Mouse (Mus musculus) urinary bladder, postnatal 36 days (tissue): ENCODE measurements at regions not wholly inside any gene's neighbourhood (a gene's known extent, or its start where the extent isn't known, plus 50 kb on each side); places are given as distances from the start of the nearest gene placed in this dataset.
A peak's percentile ranks its signal among the peaks of the same experiment; 100 is the strongest.

Source experiments
- DNase-seq, 2 experiments: peaks; one replicate each; pipeline ENCODE4 v3.0.0; 2022; ENCODE audit warnings: low spot score in 2 of 2, mixed read lengths in 1 of 2

DNA sequence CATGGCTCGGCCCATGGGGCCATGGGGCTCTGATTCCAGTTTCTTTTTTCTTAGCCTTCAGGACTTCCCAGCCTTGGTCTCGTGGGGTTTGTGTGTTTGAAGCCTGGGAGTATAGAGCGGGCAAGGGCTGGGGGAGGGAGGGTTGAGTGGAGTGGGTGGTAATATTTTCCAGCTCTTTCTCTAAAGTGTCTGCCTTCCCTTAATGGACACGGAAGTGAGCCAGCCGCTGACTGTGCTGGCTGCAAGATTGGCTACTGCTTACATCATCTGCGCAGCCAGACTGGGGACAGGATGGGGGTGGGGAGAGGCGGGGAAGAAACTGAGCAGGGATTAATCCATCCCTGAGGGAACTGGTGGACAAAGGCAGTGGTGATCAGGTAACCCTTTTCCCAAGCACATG lies 52.3 kb downstream of the Tnp1 start:
- peak in 1 of 2 experiments; percentile 14 for DNase-seq

DNA sequence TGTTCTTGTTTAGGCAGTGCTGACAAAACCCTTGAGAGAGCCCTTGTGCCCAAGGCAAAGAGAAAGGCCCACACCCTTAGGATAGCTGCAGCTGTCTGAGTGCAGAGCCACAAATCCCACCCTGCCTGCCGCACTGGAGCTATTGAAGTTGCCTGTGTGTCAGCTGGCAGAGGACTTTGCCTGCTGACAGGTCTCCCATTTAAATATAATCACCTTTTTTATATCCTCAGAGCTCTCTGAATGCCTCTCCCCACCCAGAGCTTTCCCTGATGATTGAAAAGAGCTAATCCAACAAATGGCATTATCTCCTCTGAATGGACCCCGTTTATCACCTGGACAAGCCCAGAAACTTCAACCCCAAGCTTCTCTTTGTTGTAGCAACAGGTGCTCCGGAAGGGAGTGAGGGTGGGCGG lies 55.5 kb downstream of the Tnp1 start:
- DNase-seq, result no peak

- DNase-seq, result no peak
Measured at GRCm38 (mm10) chr1:72955387-72955786, 60.3 kb downstream of the Tnp1 start.

DNA sequence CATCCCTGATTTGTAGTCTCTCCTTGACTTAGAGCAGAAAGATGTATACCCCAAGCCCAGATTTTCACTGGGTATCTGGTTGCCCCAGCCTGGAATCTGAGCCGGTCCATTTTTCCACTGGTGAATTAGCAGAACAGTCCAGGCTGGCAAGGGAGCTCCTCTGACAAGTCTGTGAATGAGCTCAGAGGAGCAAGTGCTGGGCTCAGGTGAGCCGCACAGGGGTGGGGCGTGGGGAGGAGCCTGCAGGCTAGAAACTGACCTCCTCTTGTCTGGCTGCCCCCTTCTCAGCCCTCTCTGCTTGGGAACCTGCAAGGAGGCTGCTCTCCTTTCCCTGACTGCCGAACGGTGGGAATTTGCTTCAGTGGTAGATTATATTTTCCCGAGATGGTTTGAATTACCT lies 62.8 kb downstream of the Tnp1 start:
- DNase-seq, result peak in 1 of 2 experiments; percentile 31

- DNase-seq, result no peak
Measured at GRCm38 (mm10) chr1:72951802-72952201, 63.9 kb downstream of the Tnp1 start.

DNA sequence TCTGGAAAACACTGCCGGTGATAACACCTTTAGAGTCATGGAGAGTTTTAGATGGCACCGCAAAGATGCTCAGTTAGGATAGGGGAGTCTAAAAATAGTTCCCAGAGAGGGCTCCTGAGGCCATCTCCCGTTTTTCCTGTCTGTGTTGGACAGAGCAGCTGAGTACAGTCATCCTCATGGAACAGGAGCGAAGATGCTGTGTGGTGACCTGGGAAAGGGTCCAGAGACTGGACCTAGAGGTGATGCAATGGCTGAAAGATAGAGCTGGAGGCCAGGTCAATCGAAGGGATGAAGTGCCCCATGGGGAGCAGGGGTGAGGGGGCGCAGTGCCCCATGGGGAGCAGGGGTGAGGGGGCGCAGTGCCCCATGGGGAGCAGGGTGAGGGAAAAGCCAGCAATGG lies 64.3 kb downstream of the Tnp1 start:
- DNase-seq, result no peak

- no peak for DNase-seq
Measured at GRCm38 (mm10) chr1:72946235-72946634, 69.5 kb downstream of the Tnp1 start.

DNA sequence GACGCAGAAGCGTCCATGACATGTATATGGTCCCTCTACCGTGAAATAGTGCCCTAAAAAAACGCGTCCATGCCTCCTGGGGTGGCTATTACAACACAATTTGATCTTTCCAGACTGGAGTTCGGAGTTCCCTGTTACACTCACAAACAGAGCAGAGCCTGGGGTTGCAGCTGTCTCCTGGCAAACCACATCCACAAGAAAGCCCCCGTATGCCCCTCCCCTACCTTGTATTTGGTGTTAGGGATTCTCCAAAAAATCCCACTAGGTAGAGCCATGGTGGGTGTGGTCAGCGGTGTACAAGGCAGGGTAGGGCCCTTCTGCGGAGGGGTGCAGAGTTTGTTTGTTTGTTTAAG lies 70.0 kb downstream of the Tnp1 start:
- no peak for DNase-seq

DNA sequence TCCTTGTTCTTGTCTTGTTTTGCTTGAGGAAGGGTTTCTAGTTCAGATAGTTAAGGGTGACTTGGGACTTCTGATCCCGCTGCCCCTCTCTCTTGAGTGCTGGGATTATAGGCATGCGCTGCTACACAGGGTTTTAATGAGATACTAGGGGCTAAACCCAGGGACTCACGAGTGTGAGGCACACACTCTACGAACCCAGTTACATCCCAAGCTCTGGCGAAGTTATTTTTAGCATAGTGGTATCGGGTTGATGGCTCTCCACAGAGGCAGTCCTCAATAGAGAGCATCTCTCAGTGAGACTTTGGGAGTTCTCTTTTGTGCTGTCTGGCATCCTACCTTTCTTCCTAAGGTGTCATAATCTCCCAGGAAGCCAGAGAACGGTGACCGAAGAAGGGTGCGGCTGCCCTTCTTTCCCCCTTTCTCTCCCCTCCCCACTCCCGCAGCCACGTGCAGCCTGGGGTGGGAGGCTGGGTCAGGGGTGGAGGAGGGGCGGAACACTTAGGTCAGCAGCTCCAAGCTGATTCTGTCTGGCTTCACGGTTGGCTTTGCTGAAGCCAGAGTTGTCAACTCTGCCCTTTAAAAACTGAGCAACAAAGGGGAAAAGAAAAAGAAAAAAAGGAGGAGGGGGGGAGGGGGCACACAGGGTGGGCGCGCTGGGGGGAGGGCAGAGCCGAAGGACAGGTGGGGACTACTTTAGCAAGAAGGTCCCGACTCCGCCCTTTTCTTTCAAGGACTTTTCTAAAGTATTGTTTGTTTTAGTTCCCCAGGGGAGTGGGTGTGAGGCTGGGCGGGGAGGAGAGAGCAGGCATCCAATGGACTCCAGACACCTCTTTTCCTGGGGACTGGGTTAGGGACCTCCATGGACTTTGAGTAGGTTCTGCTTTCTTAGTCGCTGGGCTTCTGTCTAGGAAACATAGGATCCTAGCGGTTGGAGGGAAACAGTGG lies 70.4 kb upstream of the Igfbp5 start:
- no peak for DNase-seq

- no peak for DNase-seq
Measured at GRCm38 (mm10) chr1:72944221-72944620, 69.5 kb upstream of the Igfbp5 start.

GRCm38 (mm10) chr1:72943082-72943481 lies 68.4 kb upstream of the Igfbp5 start:
- no peak for DNase-seq

- DNase-seq, result no peak
Measured at GRCm38 (mm10) chr1:72942351-72942750, 67.7 kb upstream of the Igfbp5 start.

- DNase-seq, result no peak
Measured at GRCm38 (mm10) chr1:72939948-72940347, 65.3 kb upstream of the Igfbp5 start.

- no peak for DNase-seq
Measured at GRCm38 (mm10) chr1:72936681-72937465, 62.2 kb upstream of the Igfbp5 start.

DNA sequence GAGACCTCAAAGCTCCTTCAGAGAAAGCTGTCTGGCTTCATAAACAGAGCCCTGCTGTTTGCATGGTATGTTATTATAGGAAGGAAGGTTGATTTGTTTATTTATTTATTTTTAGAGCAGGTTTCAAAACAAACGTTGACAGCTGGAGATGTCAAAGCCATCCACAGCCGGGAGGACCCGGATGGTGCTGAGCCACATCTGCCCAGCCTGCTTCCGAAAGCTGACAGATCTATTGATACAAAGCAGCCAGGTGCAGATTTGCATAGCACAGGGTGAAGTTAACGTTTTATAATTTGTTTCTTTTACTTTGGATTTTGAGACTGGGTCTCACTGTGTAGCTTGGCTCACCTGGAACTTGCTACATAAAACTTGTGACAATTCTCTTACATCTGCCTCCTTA lies 61.5 kb upstream of the Igfbp5 start:
- no peak for DNase-seq

- DNase-seq, result no peak
Measured at GRCm38 (mm10) chr1:72935084-72935483, 60.4 kb upstream of the Igfbp5 start.

DNA sequence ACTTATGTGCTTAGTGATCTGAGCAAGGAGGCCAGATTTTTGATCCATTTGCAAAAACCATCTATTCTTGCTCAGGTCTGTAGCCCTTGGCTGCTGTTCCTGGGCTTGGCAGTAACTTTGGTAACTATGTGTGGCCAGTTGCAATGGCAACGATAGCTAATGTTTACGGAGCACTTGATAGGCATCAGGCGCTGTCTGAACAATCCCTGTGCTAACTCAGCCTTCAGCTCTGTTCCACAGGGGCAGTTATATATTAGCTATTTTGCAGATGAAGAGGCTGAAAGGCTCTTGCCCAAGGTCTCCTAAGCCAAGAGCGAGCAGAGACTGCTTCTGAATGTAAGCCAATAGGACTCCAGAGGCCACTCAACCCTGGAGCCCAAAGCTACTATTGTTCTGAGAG lies 55.1 kb upstream of the Igfbp5 start:
- peak; percentile 43 to 51 for DNase-seq
